Mouse (Mus musculus) small intestine, adult 2 months (tissue): Measurements from ENCODE around the gene Mpped2. TPM values are rescaled to one million over a fixed set of nuclear protein-coding genes. Genes with fewer than 3 reads are reported as not detected.

Experiments
- H3K27ac ChIP-seq: fragments of 200-500 bp; 2 replicates; pipeline ENCODE4 v1.5.1; 2012; ENCODE audit warnings: low read depth, low read length, control low read depth, inconsistent platforms; ENCODE audit not compliant: insufficient read depth
- H3K27me3 ChIP-seq: fragments of 200-500 bp; 2 replicates; pipeline ENCODE4 v1.6.1; 2012; ENCODE audit warnings: mild to moderate bottlenecking, moderate library complexity, low read length, inconsistent platforms; ENCODE audit not compliant: control insufficient read depth, insufficient read depth
- H3K36me3 ChIP-seq: fragments of 200-500 bp; 2 replicates; pipeline ENCODE4 v1.6.1; 2012; ENCODE audit warnings: mild to moderate bottlenecking, low read length, control low read depth, inconsistent platforms; ENCODE audit not compliant: control insufficient read depth, insufficient read depth
- H3K4me1 ChIP-seq: fragments of 200-500 bp; 2 replicates; pipeline ENCODE4 v1.6.1; 2012; ENCODE audit warnings: low read length, inconsistent platforms, mixed read lengths; ENCODE audit not compliant: control insufficient read depth, insufficient read depth, insufficient read length
- H3K4me3 ChIP-seq: fragments of 200-500 bp; 2 replicates; pipeline ENCODE4 v1.5.1; 2012; ENCODE audit warnings: low read depth, mild to moderate bottlenecking, control low read depth, inconsistent platforms, low read length, moderate library complexity
- CTCF ChIP-seq: fragments of 200-500 bp; IDR thresholded peaks from 2 replicates; pipeline ENCODE4 v1.5.1; 2012; ENCODE audit warnings: low read depth, mild to moderate bottlenecking, control low read depth, inconsistent platforms, low read length, moderate library complexity, mixed read lengths; ENCODE audit not compliant: insufficient replicate concordance, insufficient read length; ENCODE audit errors: extremely low read depth
- POLR2A ChIP-seq: fragments of 200-500 bp; IDR thresholded peaks from 2 replicates; pipeline ENCODE4 v1.6.1; 2012; ENCODE audit warnings: low read depth, mild to moderate bottlenecking, control low read depth, inconsistent platforms, low read length, moderate library complexity
- WGBS: fragments of 180-500 bp; shearing (Covaris S2); methylation state at CpG from one replicate; pipeline ENCODE4 v1.1.7; 2018; 5-methylcytosine and 5-hydroxymethylcytosine counted together
- polyA plus RNA-seq: library from polyadenylated mRNA; depleted of rRNA; stranded (reverse); fragments of >200 nt; gene quantifications from 2 replicates; pipeline ENCODE4 v1.2.3, GENCODE M21; 2012

Gene Mpped2
- polyA plus RNA-seq, 1 experiment = 0.39 TPM

DNA sequence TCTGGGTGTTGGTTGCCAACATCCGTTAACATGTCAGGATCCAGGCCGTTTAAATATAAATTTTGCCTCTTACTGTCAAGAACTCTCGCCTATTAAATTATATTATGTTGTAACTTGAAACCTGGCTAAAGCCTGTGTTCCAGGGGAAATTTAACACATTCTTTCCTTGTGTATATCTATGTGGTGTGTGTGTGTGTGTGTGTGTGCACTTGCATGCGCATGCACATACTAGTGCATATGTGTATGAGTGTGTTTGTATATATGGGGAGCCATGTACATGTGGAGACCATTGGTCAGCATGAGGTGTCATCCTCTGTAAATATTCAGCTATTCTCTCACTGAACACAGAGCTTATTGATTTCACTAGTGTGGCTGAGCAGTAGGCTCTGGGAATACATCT lies 37.8 kb upstream of the Mpped2 start:
- 73% methylated on average over 4 of the region's 4 CpGs for WGBS
- Histone ChIP-seq H3K4me1 (no peaks in the 10 kb centered on the region), H3K36me3 (no peaks in the 10 kb centered on the region), H3K27ac (no peak overlapping the region), H3K4me3 (no peak overlapping the region), H3K27me3 (no peaks in the 10 kb centered on the region)
- TF ChIP-seq CTCF = no peak
- TF ChIP-seq POLR2A = no peak

GRCm38 (mm10) chr2:106665271-106665670 lies 27.8 kb upstream of the Mpped2 start:
- Histone ChIP-seq H3K4me1 (no peaks in the 10 kb centered on the region), H3K36me3 (no peaks in the 10 kb centered on the region), H3K4me3 (no peak overlapping the region), H3K27me3 (no peaks in the 10 kb centered on the region), H3K27ac (no peak overlapping the region)
- WGBS = 67% methylated on average over 11 of the region's 11 CpGs
- TF ChIP-seq POLR2A (no peak), CTCF (no peak)

DNA sequence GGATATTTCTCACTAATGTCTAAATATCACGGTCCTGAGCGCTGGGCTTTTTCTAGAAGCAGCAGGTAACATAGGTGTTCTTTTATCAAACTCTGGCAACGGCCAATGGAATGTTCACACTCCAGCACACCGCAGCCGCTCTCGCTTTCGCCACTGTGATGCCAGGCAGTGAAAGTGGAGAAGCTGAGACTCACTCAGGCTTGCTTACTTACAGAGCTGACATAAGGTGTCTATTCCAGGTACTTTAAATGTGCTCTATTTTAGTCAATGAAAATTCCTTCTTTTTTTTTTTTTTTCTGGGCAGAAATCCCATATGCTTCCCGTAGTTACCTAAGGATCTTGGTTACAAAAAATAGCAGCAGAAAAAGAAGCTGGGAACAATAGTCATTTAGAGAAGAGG lies 18.8 kb upstream of the Mpped2 start:
- WGBS = 84% methylated on average over 8 of the region's 8 CpGs
- no peak overlapping the region for H3K4me3 ChIP-seq
- no peak for TF ChIP-seq POLR2A
- TF ChIP-seq CTCF = no peak

DNA sequence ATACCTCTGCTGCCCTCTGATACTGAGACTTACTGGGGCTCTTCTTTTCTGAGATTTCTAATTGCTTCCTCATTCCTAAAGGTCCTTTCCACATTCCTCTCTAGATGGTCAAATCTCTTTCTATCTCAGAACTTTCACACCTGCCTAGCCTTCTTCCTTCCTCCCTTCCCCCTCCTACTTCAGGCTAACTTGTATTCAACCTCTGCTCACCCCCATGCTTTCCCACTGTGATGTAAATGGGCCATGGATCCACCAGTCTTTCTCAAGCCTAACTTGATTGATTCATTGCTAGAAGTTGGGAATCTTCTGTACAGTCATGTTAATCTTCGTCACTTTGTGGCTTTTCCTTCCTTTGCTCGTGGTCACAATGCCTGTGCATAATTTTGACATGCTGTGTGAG lies 15.6 kb upstream of the Mpped2 start:
- Histone ChIP-seq H3K27ac (no peak overlapping the region), H3K4me1 (no peaks in the 10 kb centered on the region), H3K27me3 (no peaks in the 10 kb centered on the region), H3K36me3 (no peaks in the 10 kb centered on the region), H3K4me3 (no peak overlapping the region)
- WGBS = 65% methylated on average over 2 of the region's 2 CpGs
- TF ChIP-seq CTCF = no peak
- TF ChIP-seq POLR2A = no peak

More for the DNA sequence above, 18.8 kb upstream of the Mpped2 start:
- Histone ChIP-seq H3K36me3 (no peaks in the 10 kb centered on the region), H3K4me1 (no peaks in the 10 kb centered on the region), H3K27ac (no peak overlapping the region), H3K27me3 (no peaks in the 10 kb centered on the region)

GRCm38 (mm10) chr2:106679720-106680455 lies 13.2 kb upstream of the Mpped2 start:
- Histone ChIP-seq H3K36me3 (no peaks in the 10 kb centered on the region), H3K27ac (no peak overlapping the region), H3K27me3 (no peaks in the 10 kb centered on the region), H3K4me1 (no peaks in the 10 kb centered on the region), H3K4me3 (no peak overlapping the region)
- 43% methylated on average over 5 of the region's 5 CpGs for WGBS
- TF ChIP-seq CTCF (no peak), POLR2A (no peak)

GRCm38 (mm10) chr2:106683185-106683831 lies 9.8 kb upstream of the Mpped2 start:
- Histone ChIP-seq H3K4me3 (no peak overlapping the region), H3K27ac (no peak overlapping the region)

DNA sequence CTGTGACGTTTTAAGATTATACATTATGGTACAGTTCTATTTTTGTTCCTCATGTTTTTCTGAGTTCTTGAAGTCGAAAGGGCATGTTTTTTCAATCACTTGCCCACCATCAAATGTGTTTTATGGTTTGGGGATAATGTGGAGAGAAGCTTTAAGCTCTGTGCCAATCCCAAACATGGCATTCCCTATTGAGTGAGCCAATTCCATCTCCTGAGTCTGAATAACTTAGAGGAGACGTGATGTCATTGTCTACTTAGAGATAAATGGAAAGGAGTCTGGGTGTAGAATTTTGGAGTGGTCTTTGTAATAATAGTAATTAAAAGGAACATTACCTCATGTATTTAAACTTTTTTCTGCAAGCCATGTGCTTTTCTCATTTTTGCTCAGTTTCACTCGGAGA lies 9.2 kb upstream of the Mpped2 start:
- Histone ChIP-seq H3K4me3 (no peak overlapping the region), H3K4me1 (no peaks in the 10 kb centered on the region), H3K27me3 (no peaks in the 10 kb centered on the region), H3K36me3 (no peaks in the 10 kb centered on the region), H3K27ac (no peak overlapping the region)
- TF ChIP-seq POLR2A = no peak
- TF ChIP-seq CTCF = no peak
- 69% methylated on average over 4 of the region's 4 CpGs for WGBS

More at GRCm38 (mm10) chr2:106683185-106683831, 9.8 kb upstream of the Mpped2 start:
- Histone ChIP-seq H3K36me3 (no peaks in the 10 kb centered on the region), H3K27me3 (no peaks in the 10 kb centered on the region), H3K4me1 (no peaks in the 10 kb centered on the region)
- 57% methylated on average over 9 of the region's 9 CpGs for WGBS
- TF ChIP-seq CTCF (no peak), POLR2A (no peak)

DNA sequence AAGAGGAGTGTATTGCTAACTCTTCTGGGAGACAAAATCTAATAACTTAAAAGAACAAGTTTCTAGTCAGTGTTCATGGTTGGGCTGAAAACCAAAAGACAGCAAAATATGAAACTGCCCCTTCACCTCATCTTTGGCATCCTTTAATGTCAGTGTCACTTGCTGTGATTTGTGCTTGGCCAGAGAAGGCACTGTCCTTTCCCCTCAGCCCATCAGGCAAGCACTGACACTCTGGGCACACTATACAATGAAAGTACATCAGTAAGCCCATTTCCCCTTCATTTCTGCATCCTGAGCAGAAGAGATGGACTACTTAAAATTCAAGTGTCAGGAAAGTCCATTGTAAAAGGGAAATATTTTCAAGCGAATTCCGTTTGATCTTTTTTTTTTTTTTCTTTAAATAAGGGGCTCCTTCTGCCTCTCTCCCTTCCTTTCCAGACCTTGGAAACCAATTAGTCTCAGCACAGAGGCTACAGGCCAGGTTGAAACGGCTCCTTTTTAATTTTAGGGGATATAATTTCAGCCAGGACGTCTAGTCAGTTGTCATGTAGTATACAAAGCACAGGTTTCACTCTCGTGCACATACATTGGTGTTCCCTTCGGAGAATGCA lies 1.2 kb upstream of the Mpped2 start:
- Histone ChIP-seq H3K27me3 (peaks cover 25% of the 10 kb centered on the region), H3K27ac (no peak overlapping the region), H3K4me1 (no peaks in the 10 kb centered on the region), H3K36me3 (no peaks in the 10 kb centered on the region), H3K4me3 (no peak overlapping the region)
- TF ChIP-seq POLR2A = no peak
- no peak for TF ChIP-seq CTCF
- 40% methylated on average over 6 of the region's 6 CpGs for WGBS
